9 mouse cellular contexts compared by ENCODE assay signal in the genomic region with DNA sequence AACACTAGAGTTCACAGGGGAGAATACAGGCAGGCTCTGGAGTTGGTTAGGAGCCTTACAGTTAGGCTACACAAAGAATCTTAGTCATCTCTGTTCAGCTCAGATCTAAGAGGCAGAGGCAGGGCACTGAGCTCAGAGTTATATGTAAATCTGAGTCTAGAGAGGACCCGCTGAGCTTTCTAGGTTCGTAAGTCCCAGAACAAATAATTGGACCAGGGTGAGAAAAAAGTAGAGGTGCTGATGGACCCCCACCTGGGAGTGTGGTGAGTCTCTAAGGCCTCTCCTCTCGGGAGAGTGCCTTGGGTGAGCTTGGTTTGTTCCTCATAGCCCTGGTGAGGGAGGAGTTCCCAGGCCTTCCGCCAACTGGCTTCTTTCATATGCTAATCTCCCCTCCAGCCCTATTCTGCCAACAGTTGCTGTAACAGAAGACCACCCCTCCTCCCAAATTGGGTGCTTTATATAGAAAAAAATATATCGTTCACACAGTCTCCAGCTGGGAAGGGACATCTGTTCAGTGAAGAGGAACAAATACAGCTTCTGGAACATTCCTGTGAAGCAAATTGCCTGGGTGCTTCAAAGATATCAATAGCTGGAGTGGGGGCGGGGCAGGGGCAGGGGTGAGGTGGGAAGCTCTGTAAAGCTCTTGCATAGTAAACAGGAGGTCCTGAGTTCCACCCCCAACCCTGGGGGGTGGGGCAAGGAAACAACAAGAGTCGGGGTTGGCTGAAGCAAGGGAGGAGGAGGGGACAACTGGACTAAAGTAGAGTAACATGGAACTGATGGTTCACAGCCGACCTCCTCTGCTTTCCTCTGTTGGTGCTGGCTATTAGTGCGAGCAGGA. TPM values are rescaled to one million over a fixed set of nuclear protein-coding genes. Genes with fewer than 3 reads are reported as not detected.
DNase-seq lines count a peak whose midpoint lies in the region; ATAC-seq lines count a peak whose summit lies in the region.
"Had no signal": no experiment of that assay in that cellular context is flagged by ENCODE, and none has a peak within 500 bp of the region (broad histone marks: within the 10 kb centered on the region; RNA-seq: fewer than 3 reads in every experiment).

No protein-coding gene starts in this region.

- H3K9ac ChIP-seq in forebrain, embryonic 12.5 days, result peak overlapping the region; percentile 29; the same call in 1 of the 2 replicates
- no peak overlapping the region for H3K9ac ChIP-seq in lung, embryonic 16.5 days (ENCODE audit: low read length)
- H3K9ac ChIP-seq: liver, embryonic 15.5 days had no signal

- 2% methylated on average over 9 of the region's 9 CpGs for WGBS in forebrain, embryonic 12.5 days
- 16% methylated on average over 9 of the region's 9 CpGs for WGBS in lung, embryonic 16.5 days

- no peaks in the 10 kb centered on the region for H3K9me3 ChIP-seq in forebrain, embryonic 12.5 days
- no peaks in the 10 kb centered on the region for H3K9me3 ChIP-seq in lung, embryonic 16.5 days (ENCODE audit: control insufficient read depth, low read length)
- H3K9me3 ChIP-seq: liver, embryonic 15.5 days had no signal

- H3K4me3 ChIP-seq in forebrain, embryonic 12.5 days (replicated peaks), result 0 out of 2 replicates have a peak overlapping the region, but pooled peaks have one; percentile 8
- H3K4me3 ChIP-seq in lung, embryonic 16.5 days (ENCODE audit: low read length), result no peak overlapping the region
- H3K4me3 ChIP-seq: liver, embryonic 15.5 days had no signal

- peaks cover 50% of the 10 kb centered on the region for H3K4me1 ChIP-seq in forebrain, embryonic 12.5 days
- peaks cover 19% of the 10 kb centered on the region for H3K4me1 ChIP-seq in lung, embryonic 16.5 days (replicated peaks; ENCODE audit: control insufficient read depth, insufficient read depth, low read length)
- H3K4me1 ChIP-seq: liver, embryonic 15.5 days had no signal

- peak overlapping the region; percentile 98 for H3K27ac ChIP-seq in forebrain, embryonic 12.5 days
- H3K27ac ChIP-seq in lung, embryonic 16.5 days (ENCODE audit: low read length), result no peak overlapping the region
- H3K27ac ChIP-seq: liver, embryonic 15.5 days had no signal

- peaks cover 26% of the 10 kb centered on the region for H3K27me3 ChIP-seq in forebrain, embryonic 12.5 days
- peaks cover 42% of the 10 kb centered on the region for H3K27me3 ChIP-seq in lung, embryonic 16.5 days (ENCODE audit: control insufficient read depth, insufficient read depth, low read depth, low read length)

- peak; percentile 91 for ATAC-seq in forebrain, embryonic 12.5 days (ENCODE audit: low FRiP score)
- ATAC-seq in lung, embryonic 16.5 days (ENCODE audit: low read depth), result peak; percentile 48; the same call in 1 of the 2 replicates

- peak; percentile 28 for DNase-seq in kidney, postnatal 10 days
- DNase-seq in kidney, postnatal 14 days, result no peak
- peak; percentile 88 for DNase-seq in layer of hippocampus, adult 9-11 months
- peak; percentile 63 for DNase-seq in right cerebral cortex, postnatal 25 days
- DNase-seq in adrenal gland, postnatal 36 days, result no peak
- no peak for DNase-seq in adipocyte (ENCODE audit: low spot score)

- H3K4me2 ChIP-seq in forebrain, embryonic 12.5 days, result peak overlapping the region; percentile 45
- no peak overlapping the region for H3K4me2 ChIP-seq in lung, embryonic 16.5 days (ENCODE audit: low read depth, low read length)

- no peaks in the 10 kb centered on the region for H3K36me3 ChIP-seq in forebrain, embryonic 12.5 days (replicated peaks)
- H3K36me3 ChIP-seq in lung, embryonic 16.5 days (ENCODE audit: control insufficient read depth, insufficient read depth, low read length), result no peaks in the 10 kb centered on the region
- H3K36me3 ChIP-seq: liver, embryonic 15.5 days had no signal

RNA-seq across cellular contexts. Expression of a gene that starts 3.3 kb away (rescaled TPM):
- 0.65 and 0.73 TPM in 2 replicates for polyA plus RNA-seq in forebrain, embryonic 12.5 days (2016; fragmentation: Nextera tagmentation; extraction: Ambion mirVana)
- polyA plus RNA-seq in lung, embryonic 16.5 days (2015; fragmentation: Nextera tagmentation; extraction: Ambion mirVana), result 0.50 and 0.58 TPM in 2 replicates
- total RNA-seq in adrenal gland, postnatal 36 days (2021), result not detected

RNA-seq across cellular contexts. Expression of a gene that starts 9.3 kb away (rescaled TPM):
- polyA plus RNA-seq in forebrain, embryonic 12.5 days (2016; fragmentation: Nextera tagmentation; extraction: Ambion mirVana), result 12.9 and 13.2 TPM in 2 replicates
- 2.9 and 3.3 TPM in 2 replicates for polyA plus RNA-seq in lung, embryonic 16.5 days (2015; fragmentation: Nextera tagmentation; extraction: Ambion mirVana)
- under 1 TPM; 0.30 to 0.40 TPM for total RNA-seq in adrenal gland, postnatal 36 days (2021)

Comparison
In these comparisons a context has a peak if more than half of its experiments do, and no peak if none do; other contexts are left out.
1. DNase-seq: peak in kidney, postnatal 10 days (single experiment), layer of hippocampus, adult 9-11 months (single experiment) and right cerebral cortex, postnatal 25 days (single experiment); none in kidney, postnatal 14 days (single experiment), adrenal gland, postnatal 36 days (0 of 2) and adipocyte (single experiment).